Mouse (Mus musculus): ENCODE data around the gene Nxf3.

- no peak for TF ChIP-seq CTCF (IDR thresholded peaks at IDR 0.05; ENCODE audit: low read depth)
- no peak for TF ChIP-seq EP300 (optimal IDR thresholded peaks at IDR 0.05)
Observed at GRCm38 (mm10) chrX:136104724-136105088, 19.7 kb upstream of the Nxf3 start.
